Mouse (Mus musculus): ENCODE results near the gene Ube2d3. TPM values are rescaled to one million over a fixed set of nuclear protein-coding genes. Genes with fewer than 3 reads are reported as not detected.

Ube2d3 gene
- total RNA-seq (2017), result 650 and 1,047 TPM in 2 replicates

DNA sequence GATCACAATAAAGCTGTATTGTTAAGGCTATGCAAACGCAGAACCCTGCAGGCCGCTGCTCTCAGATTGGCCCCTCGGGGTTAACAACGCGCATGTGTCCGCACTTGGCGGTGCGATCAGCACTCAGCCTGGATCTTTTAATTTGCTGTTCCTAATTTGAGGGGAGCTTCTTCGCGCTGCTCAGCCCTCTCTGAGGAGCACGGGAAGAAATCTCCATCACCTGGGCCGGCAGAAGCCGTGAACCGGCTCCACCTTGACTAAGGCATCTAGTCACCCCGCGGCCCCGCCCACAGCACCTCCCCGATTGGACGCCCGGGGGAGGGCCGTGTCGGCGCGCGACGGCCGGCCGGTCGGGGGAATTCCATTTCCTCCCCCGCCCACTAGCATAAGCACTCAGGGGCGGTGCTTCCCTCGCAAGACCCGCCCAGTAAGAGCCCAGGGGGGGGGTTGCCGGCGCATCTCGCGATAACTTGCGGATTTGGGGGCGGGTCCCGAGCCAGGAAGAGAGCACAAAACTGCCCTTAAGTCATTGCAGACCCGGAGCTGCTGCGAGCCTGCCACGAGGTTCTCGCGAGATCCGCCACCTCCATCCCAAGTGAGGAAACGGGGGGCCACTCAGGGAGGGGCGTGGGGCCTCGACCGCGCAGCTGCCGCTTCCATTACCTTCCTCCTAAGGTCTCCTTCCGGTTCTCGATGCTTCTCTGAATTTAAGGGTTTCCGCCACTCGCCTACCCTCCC is at the start of gene Ube2d3:
Ube2d3 (plus strand) TSS at position 392 of the 738 bp plus-strand sequence.
- ATAC-seq (replicated peaks in 1 of 2; ENCODE audit: insufficient read depth in 1 of 2, low FRiP score in 2 of 2, low TSS enrichment in 1 of 2, low read depth in 1 of 2, poor library complexity in 2 of 2, severe bottlenecking in 2 of 2), result peak; percentile 85 to 90

DNA sequence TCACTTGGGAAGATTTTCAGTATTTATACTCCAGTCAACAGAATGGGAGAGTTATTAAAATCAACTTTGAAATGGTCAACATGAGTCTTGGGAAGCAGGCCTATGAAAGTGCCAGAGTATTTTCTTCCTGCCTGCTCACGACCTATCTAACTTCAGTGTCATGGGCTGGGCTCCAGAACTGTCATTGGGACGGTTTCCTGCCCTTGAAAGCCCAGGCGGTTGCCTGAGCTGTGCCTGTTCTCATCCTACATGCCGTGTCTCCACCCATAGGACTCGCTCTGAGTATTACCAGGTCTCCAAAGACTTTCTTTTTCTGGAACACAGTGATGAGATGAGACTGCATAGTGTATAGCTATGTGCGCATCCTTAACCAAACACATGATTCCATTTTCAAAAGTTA is 44.8 kb upstream of the Ube2d3 start:
- ATAC-seq (replicated peaks in 1 of 2; ENCODE audit: insufficient read depth in 1 of 2, low FRiP score in 2 of 2, low TSS enrichment in 1 of 2, low read depth in 1 of 2, poor library complexity in 2 of 2, severe bottlenecking in 2 of 2), result no peak

- ATAC-seq (replicated peaks in 1 of 2; ENCODE audit: insufficient read depth in 1 of 2, low FRiP score in 2 of 2, low TSS enrichment in 1 of 2, low read depth in 1 of 2, poor library complexity in 2 of 2, severe bottlenecking in 2 of 2), result no peak
Measured at GRCm38 (mm10) chr3:135395085-135395484, 42.9 kb upstream of the Ube2d3 start.

GRCm38 (mm10) chr3:135396081-135396480 is 41.9 kb upstream of the Ube2d3 start:
- ATAC-seq (replicated peaks in 1 of 2; ENCODE audit: insufficient read depth in 1 of 2, low FRiP score in 2 of 2, low TSS enrichment in 1 of 2, low read depth in 1 of 2, poor library complexity in 2 of 2, severe bottlenecking in 2 of 2), result no peak

- ATAC-seq (replicated peaks in 1 of 2; ENCODE audit: insufficient read depth in 1 of 2, low FRiP score in 2 of 2, low TSS enrichment in 1 of 2, low read depth in 1 of 2, poor library complexity in 2 of 2, severe bottlenecking in 2 of 2), result no peak
Measured at GRCm38 (mm10) chr3:135397112-135397511, 40.8 kb upstream of the Ube2d3 start.

- ATAC-seq (replicated peaks in 1 of 2; ENCODE audit: insufficient read depth in 1 of 2, low FRiP score in 2 of 2, low TSS enrichment in 1 of 2, low read depth in 1 of 2, poor library complexity in 2 of 2, severe bottlenecking in 2 of 2), result peak; percentile 97 to 99
Measured at GRCm38 (mm10) chr3:135402201-135402658, 35.7 kb upstream of the Ube2d3 start.

GRCm38 (mm10) chr3:135403211-135403610 is 34.7 kb upstream of the Ube2d3 start:
- ATAC-seq (replicated peaks in 1 of 2; ENCODE audit: insufficient read depth in 1 of 2, low FRiP score in 2 of 2, low TSS enrichment in 1 of 2, low read depth in 1 of 2, poor library complexity in 2 of 2, severe bottlenecking in 2 of 2), result no peak

- no peak for ATAC-seq (replicated peaks in 1 of 2; ENCODE audit: insufficient read depth in 1 of 2, low FRiP score in 2 of 2, low TSS enrichment in 1 of 2, low read depth in 1 of 2, poor library complexity in 2 of 2, severe bottlenecking in 2 of 2)
Measured at GRCm38 (mm10) chr3:135403856-135404255, 34.1 kb upstream of the Ube2d3 start.

- ATAC-seq (replicated peaks in 1 of 2; ENCODE audit: insufficient read depth in 1 of 2, low FRiP score in 2 of 2, low TSS enrichment in 1 of 2, low read depth in 1 of 2, poor library complexity in 2 of 2, severe bottlenecking in 2 of 2), result no peak
Measured at GRCm38 (mm10) chr3:135404599-135404998, 33.4 kb upstream of the Ube2d3 start.

GRCm38 (mm10) chr3:135407351-135407750 is 30.6 kb upstream of the Ube2d3 start:
- ATAC-seq (replicated peaks in 1 of 2; ENCODE audit: insufficient read depth in 1 of 2, low FRiP score in 2 of 2, low TSS enrichment in 1 of 2, low read depth in 1 of 2, poor library complexity in 2 of 2, severe bottlenecking in 2 of 2), result no peak

- no peak for ATAC-seq (replicated peaks in 1 of 2; ENCODE audit: insufficient read depth in 1 of 2, low FRiP score in 2 of 2, low TSS enrichment in 1 of 2, low read depth in 1 of 2, poor library complexity in 2 of 2, severe bottlenecking in 2 of 2)
Measured at GRCm38 (mm10) chr3:135409219-135409618, 28.7 kb upstream of the Ube2d3 start.

DNA sequence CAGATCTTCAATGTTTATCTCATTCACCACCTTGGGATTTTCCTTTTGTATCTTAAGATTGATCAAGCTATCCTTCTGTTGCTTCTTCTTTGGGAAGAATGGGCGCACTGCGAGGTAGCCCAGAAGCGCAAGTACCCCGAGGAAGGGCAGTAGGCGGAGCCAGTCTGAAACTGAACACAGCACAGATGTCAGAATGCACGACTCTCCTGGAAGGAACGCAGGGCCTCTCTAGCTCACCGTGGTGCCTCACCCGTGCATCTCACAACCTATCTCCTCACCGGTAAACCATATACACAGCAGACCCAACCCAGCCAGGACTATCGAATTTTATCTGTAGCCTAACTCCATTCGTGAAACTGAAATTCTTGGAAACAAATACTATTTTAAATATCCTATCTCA is 26.9 kb upstream of the Ube2d3 start:
- no peak for ATAC-seq (replicated peaks in 1 of 2; ENCODE audit: insufficient read depth in 1 of 2, low FRiP score in 2 of 2, low TSS enrichment in 1 of 2, low read depth in 1 of 2, poor library complexity in 2 of 2, severe bottlenecking in 2 of 2)

- ATAC-seq (replicated peaks in 1 of 2; ENCODE audit: insufficient read depth in 1 of 2, low FRiP score in 2 of 2, low TSS enrichment in 1 of 2, low read depth in 1 of 2, poor library complexity in 2 of 2, severe bottlenecking in 2 of 2), result no peak
Measured at GRCm38 (mm10) chr3:135411824-135412223, 26.1 kb upstream of the Ube2d3 start.

DNA sequence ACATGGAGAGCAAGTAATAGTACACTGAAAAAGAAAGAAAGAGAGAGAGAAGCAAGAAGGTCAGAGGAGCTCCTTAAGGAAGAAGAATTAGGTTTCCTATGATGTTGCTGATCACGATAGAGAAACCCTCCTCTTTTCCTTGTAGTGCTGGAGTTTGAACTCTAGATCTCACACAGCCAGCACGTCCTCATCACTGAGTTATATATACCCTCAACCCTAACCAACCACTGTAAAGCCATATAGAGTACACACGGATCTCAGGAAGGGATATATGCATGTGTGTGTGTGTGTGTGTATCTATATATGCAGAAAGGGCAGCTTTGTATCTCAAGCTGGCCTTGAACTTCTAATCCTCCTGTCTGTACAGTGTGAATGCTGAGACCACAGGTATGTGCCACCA is 20.7 kb upstream of the Ube2d3 start:
- ATAC-seq (replicated peaks in 1 of 2; ENCODE audit: insufficient read depth in 1 of 2, low FRiP score in 2 of 2, low TSS enrichment in 1 of 2, low read depth in 1 of 2, poor library complexity in 2 of 2, severe bottlenecking in 2 of 2), result no peak

DNA sequence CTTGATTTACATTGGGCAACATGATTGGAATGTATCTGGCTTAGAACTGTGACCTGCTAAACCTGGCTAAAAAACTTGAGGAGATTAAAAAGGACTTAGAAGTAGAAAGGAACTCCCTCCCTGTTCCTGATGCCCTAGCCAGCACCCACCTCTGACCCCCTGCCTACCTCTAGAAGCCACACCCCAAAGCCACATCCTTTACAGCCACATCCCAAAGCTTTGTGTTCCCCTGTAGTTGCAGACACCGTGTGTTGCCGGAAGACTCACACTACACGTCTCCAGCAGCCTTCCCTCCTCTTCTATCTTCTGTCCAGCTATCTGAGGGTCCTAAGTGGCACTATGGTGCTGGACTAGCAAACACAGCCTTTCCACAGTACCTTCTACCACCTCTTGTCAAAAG is 20.1 kb upstream of the Ube2d3 start:
- peak; percentile 53 to 70 for ATAC-seq (replicated peaks in 1 of 2; ENCODE audit: insufficient read depth in 1 of 2, low FRiP score in 2 of 2, low TSS enrichment in 1 of 2, low read depth in 1 of 2, poor library complexity in 2 of 2, severe bottlenecking in 2 of 2)

- ATAC-seq (replicated peaks in 1 of 2; ENCODE audit: insufficient read depth in 1 of 2, low FRiP score in 2 of 2, low TSS enrichment in 1 of 2, low read depth in 1 of 2, poor library complexity in 2 of 2, severe bottlenecking in 2 of 2), result peak; percentile 51 to 61
Measured at GRCm38 (mm10) chr3:135420542-135421309, 17.2 kb upstream of the Ube2d3 start.

DNA sequence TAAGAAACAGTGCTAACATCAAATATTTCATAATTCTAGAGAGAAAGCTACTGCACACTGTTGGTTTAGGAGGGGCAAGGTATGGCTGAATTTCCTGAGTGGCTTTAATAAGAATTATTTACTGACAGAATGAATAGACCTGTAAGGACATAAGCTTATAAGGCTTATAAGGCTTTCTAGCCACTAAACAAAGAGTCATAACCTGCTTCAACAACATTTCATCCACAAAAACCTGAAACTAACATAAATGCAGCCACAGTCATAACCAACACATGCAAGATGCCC is 16.7 kb upstream of the Ube2d3 start:
- ATAC-seq (replicated peaks in 1 of 2; ENCODE audit: insufficient read depth in 1 of 2, low FRiP score in 2 of 2, low TSS enrichment in 1 of 2, low read depth in 1 of 2, poor library complexity in 2 of 2, severe bottlenecking in 2 of 2), result no peak

GRCm38 (mm10) chr3:135422232-135422855 is 15.6 kb upstream of the Ube2d3 start:
- no peak for ATAC-seq (replicated peaks in 1 of 2; ENCODE audit: insufficient read depth in 1 of 2, low FRiP score in 2 of 2, low TSS enrichment in 1 of 2, low read depth in 1 of 2, poor library complexity in 2 of 2, severe bottlenecking in 2 of 2)
